Mouse (Mus musculus) liver, embryonic 14.5 days (tissue): ENCODE measurements around the gene E030030I06Rik. TPM values are rescaled to one million over a fixed set of nuclear protein-coding genes. Genes with fewer than 3 reads are reported as not detected.

ENCODE experiments used
- polyA plus RNA-seq, 2 experiments: library from polyadenylated mRNA; depleted of rRNA in 1 of 2; stranded (reverse) in 1 of 2; unstranded in 1 of 2; fragments of >200 nt; fragmentation: Nextera tagmentation in 1 of 2; extraction: Ambion mirVana in 1 of 2; gene quantifications; 2 replicates each; pipeline versions ENCODE4 v1.2.1 to v1.2.3; 2012 to 2014

E030030I06Rik gene
- polyA plus RNA-seq, 2 experiments, result 1.6 to 2.2 TPM

Other genes starting within 250 kb of the E030030I06Rik start
- gene 4930444G20Rik, start 81.2 kb downstream of the E030030I06Rik start, polyA plus RNA-seq (2012; rRNA removed), result not detected in 2 replicates
- not detected in 2 replicates for gene 4930444G20Rik, start 81.2 kb downstream of the E030030I06Rik start, polyA plus RNA-seq (2014; fragmentation: Nextera tagmentation; extraction: Ambion mirVana)
- 0.43 and 0.57 TPM in 2 replicates for gene Raet1e, start 9.3 kb upstream of the E030030I06Rik start, polyA plus RNA-seq (2012; rRNA removed)
- gene Raet1e, start 9.3 kb upstream of the E030030I06Rik start, polyA plus RNA-seq (2014; fragmentation: Nextera tagmentation; extraction: Ambion mirVana), result 0.86 and 1.4 TPM in 2 replicates
- 0.10 and 0.16 TPM in 2 replicates for gene H60b, start 9.3 kb upstream of the E030030I06Rik start, polyA plus RNA-seq (2012; rRNA removed)
- gene H60b, start 9.3 kb upstream of the E030030I06Rik start, polyA plus RNA-seq (2014; fragmentation: Nextera tagmentation; extraction: Ambion mirVana), result not detected in 2 replicates
- gene Raet1d, start 211.3 kb upstream of the E030030I06Rik start, polyA plus RNA-seq (2012; rRNA removed), result 2.4 and 3.2 TPM in 2 replicates
- 6.0 and 7.0 TPM in 2 replicates for gene Raet1d, start 211.3 kb upstream of the E030030I06Rik start, polyA plus RNA-seq (2014; fragmentation: Nextera tagmentation; extraction: Ambion mirVana)